Mouse (Mus musculus) neural tube, embryonic 14.5 days (tissue): ENCODE results near the gene Foxp4. TPM values are rescaled to one million over a fixed set of nuclear protein-coding genes. Genes with fewer than 3 reads are reported as not detected.
A peak's percentile ranks its signal among the peaks of the same experiment; 100 is the strongest.

Experiments
- ATAC-seq: fragments of 200-750 bp; cut with Nextera tagmentation; 2 replicates; pipeline ENCODE4 v1.8.0; 2017; ENCODE audit warnings: low read depth, mild to moderate bottlenecking, moderate TSS enrichment, moderate library complexity
- H3K27ac ChIP-seq: fragments of 300-500 bp; sonication (generic); 2 replicates; pipeline ENCODE4 v1.5.1; 2014; ENCODE audit warnings: low read depth, mild to moderate bottlenecking, control low read depth, low read length, moderate library complexity, mixed read lengths
- H3K27me3 ChIP-seq: fragments of 300-500 bp; sonication (generic); 2 replicates; pipeline ENCODE4 v1.6.1; 2014; ENCODE audit warnings: low read length; ENCODE audit not compliant: control insufficient read depth, insufficient read depth
- H3K36me3 ChIP-seq: fragments of 300-500 bp; sonication (generic); 2 replicates; pipeline ENCODE4 v1.6.1; 2014; ENCODE audit warnings: low read length, mixed read lengths; ENCODE audit not compliant: control insufficient read depth, insufficient read depth
- H3K4me1 ChIP-seq: fragments of 300-500 bp; sonication (generic); 2 replicates; pipeline ENCODE4 v1.6.1; 2014; ENCODE audit warnings: low read length; ENCODE audit not compliant: control insufficient read depth, insufficient read depth
- H3K4me2 ChIP-seq: fragments of 300-500 bp; sonication (generic); 2 replicates; pipeline ENCODE4 v1.6.1; 2014; ENCODE audit warnings: mild to moderate bottlenecking, low read depth, low read length, control low read depth
- H3K4me3 ChIP-seq: fragments of 300-500 bp; sonication (generic); 2 replicates; pipeline ENCODE4 v1.5.1; 2014; ENCODE audit warnings: low read depth, low read length, control low read depth, mixed read lengths
- H3K9ac ChIP-seq: fragments of 300-500 bp; sonication (generic); replicated peaks from 2 replicates; pipeline ENCODE4 v1.6.1; 2014; ENCODE audit warnings: low read depth, mild to moderate bottlenecking, control low read depth, low read length, mixed read lengths
- H3K9me3 ChIP-seq: fragments of 300-500 bp; sonication (generic); 2 replicates; pipeline ENCODE4 v1.6.1; 2016; ENCODE audit warnings: low read length; ENCODE audit not compliant: control insufficient read depth
- WGBS: fragments of 180-500 bp; shearing (Covaris S2); extraction: QIAGEN DNeasy Blood & Tissue Kit; methylation state at CpG from one replicate; pipeline ENCODE4 v1.1.7; 2014; 5-methylcytosine and 5-hydroxymethylcytosine counted together
- polyA plus RNA-seq: library from polyadenylated mRNA; unstranded; fragments of >200 nt; fragmentation: Nextera tagmentation; extraction: Ambion mirVana; gene quantifications from 2 replicates; pipeline ENCODE4 v1.2.1, GENCODE M21; 2014

Foxp4 gene
- polyA plus RNA-seq, 1 experiment from 2014 or later, result 28.7 TPM

DNA sequence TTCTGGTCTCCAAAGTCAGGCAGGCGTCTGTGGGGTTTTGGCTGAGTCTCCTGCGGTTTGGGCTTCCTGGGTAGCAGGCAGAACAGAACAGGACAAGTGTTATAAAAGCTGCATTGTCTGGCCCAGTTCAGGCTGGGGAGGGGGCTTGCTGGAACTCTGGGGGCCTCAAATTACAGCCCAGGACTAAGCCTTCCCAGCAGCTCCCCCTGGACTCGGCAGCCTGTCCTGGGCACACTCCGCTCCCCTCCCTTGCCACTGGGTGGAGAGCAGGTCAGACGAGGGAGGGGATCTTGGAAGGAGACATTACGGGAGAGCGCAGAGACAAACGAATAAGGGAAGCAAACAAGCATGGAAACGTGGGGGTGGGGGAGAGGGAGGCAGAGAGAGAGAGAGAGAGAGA lies 93.3 kb downstream of the Foxp4 start:
- H3K4me3 ChIP-seq, result no peak overlapping the region

GRCm38 (mm10) chr17:47821339-47821738 lies 103.1 kb downstream of the Foxp4 start:
- H3K9me3 ChIP-seq, result no peaks in the 10 kb centered on the region
- ATAC-seq, result no peak
- H3K4me2 ChIP-seq, result no peak overlapping the region
- no peaks in the 10 kb centered on the region for H3K4me1 ChIP-seq
- H3K9ac ChIP-seq, result no peak overlapping the region
- no peak overlapping the region for H3K4me3 ChIP-seq
- H3K36me3 ChIP-seq, result no peaks in the 10 kb centered on the region
- 69% methylated on average over 8 of the region's 8 CpGs for WGBS
- H3K27me3 ChIP-seq, result no peaks in the 10 kb centered on the region
- H3K27ac ChIP-seq, result no peak overlapping the region

More for the DNA sequence above, 93.3 kb downstream of the Foxp4 start:
- Histone ChIP-seq H3K27ac (no peak overlapping the region), H3K36me3 (no peaks in the 10 kb centered on the region), H3K4me2 (peak overlapping the region; percentile 29; the same call in 1 of the 2 replicates), H3K9ac (no peak overlapping the region), H3K4me1 (peaks cover 13% of the 10 kb centered on the region; the same call in 1 of the 2 replicates), H3K27me3 (peaks cover 32% of the 10 kb centered on the region), H3K9me3 (no peaks in the 10 kb centered on the region)
- ATAC-seq, result 0 out of 2 replicates have a peak, but pooled peaks have one; percentile 11
- 9% methylated on average over 9 of the region's 9 CpGs for WGBS

- Histone ChIP-seq H3K27ac (no peak overlapping the region), H3K4me2 (no peak overlapping the region), H3K4me3 (no peak overlapping the region), H3K9ac (no peak overlapping the region), H3K9me3 (no peaks in the 10 kb centered on the region), H3K27me3 (no peaks in the 10 kb centered on the region; the same call in 1 of the 2 replicates), H3K36me3 (no peaks in the 10 kb centered on the region), H3K4me1 (no peaks in the 10 kb centered on the region)
- ATAC-seq, result no peak
- WGBS, result 69% methylated on average over 13 of the region's 13 CpGs
Measured at GRCm38 (mm10) chr17:47818038-47818725, 106.3 kb downstream of the Foxp4 start.

Other genes starting within 250 kb of the Foxp4 start
- gene Tomm6, start 236.3 kb downstream of the Foxp4 start, polyA plus RNA-seq, result 296 and 305 TPM in 2 replicates
- gene Frs3, start 235.6 kb downstream of the Foxp4 start, polyA plus RNA-seq, result 33.3 and 41.9 TPM in 2 replicates
- gene Gm21981, start 230.2 kb downstream of the Foxp4 start, polyA plus RNA-seq, result 2.0 and 7.7 TPM in 2 replicates
- 0.68 and 4.4 TPM in 2 replicates for gene Prickle4, start 229.9 kb downstream of the Foxp4 start, polyA plus RNA-seq
- not detected in 2 replicates for gene Pgc, start 197.8 kb downstream of the Foxp4 start, polyA plus RNA-seq
- 1.8 and 2.1 TPM in 2 replicates for gene Tfeb, start 187.6 kb downstream of the Foxp4 start, polyA plus RNA-seq
- 2.7 and 5.3 TPM in 2 replicates for gene Mdfi, start 90.0 kb downstream of the Foxp4 start, polyA plus RNA-seq
- not detected in 2 replicates for gene 1700122O11Rik, start 113.6 kb upstream of the Foxp4 start, polyA plus RNA-seq
- not detected in 2 replicates for gene 1700067P10Rik, start 164.7 kb upstream of the Foxp4 start, polyA plus RNA-seq
- not detected in 2 replicates for gene 9830107B12Rik, start 221.6 kb upstream of the Foxp4 start, polyA plus RNA-seq
- not detected in 2 replicates for gene A530064D06Rik, start 242.6 kb upstream of the Foxp4 start, polyA plus RNA-seq